Mouse (Mus musculus) left cerebral cortex, adult 11 months (tissue): ENCODE measurements around the gene Tln1.
"Not testable (repeated sequence)": the region's sequence is repeated elsewhere in the genome, so short reads cannot be mapped to it uniquely, and the experiment has no call there.

Experiments
- DNase-seq: peaks from one replicate; pipeline ENCODE4 v3.0.0; 2022; ENCODE audit warnings: low spot score

The Tln1 gene

GRCm38 (mm10) chr4:43578376-43579204 is 16.1 kb upstream of the Tln1 start, which contains the start of the genes Rgp1 and Gba2:
TSS of gene Rgp1 (plus strand) at chr4:43578715.
TSS of gene Gba2 (minus strand) at chr4:43578873.
- DNase-seq, result peak; percentile 70

GRCm38 (mm10) chr4:43577237-43577881 is 14.9 kb upstream of the Tln1 start:
- DNase-seq, result no peak

GRCm38 (mm10) chr4:43575356-43575755 is 12.9 kb upstream of the Tln1 start:
- DNase-seq, result no peak

GRCm38 (mm10) chr4:43573561-43573960 is 11.1 kb upstream of the Tln1 start:
- no peak for DNase-seq

GRCm38 (mm10) chr4:43571395-43572045 is 9.0 kb upstream of the Tln1 start:
- DNase-seq, result no peak

- DNase-seq, result no peak
Observed at GRCm38 (mm10) chr4:43567140-43567539, 4.6 kb upstream of the Tln1 start.

- DNase-seq, result no peak
Observed at GRCm38 (mm10) chr4:43564231-43564630, 1.7 kb upstream of the Tln1 start.

- no peak for DNase-seq
Observed at GRCm38 (mm10) chr4:43563601-43563875, 1.0 kb upstream of the Tln1 start.

GRCm38 (mm10) chr4:43562769-43563600 is 494 bp upstream of the Tln1 start:
- DNase-seq, result no peak

GRCm38 (mm10) chr4:43561436-43561996 is 975 bp downstream of the Tln1 start:
- DNase-seq, result no peak

GRCm38 (mm10) chr4:43560976-43561375 is 1.5 kb downstream of the Tln1 start:
- DNase-seq, result no peak

- no peak for DNase-seq
Observed at GRCm38 (mm10) chr4:43560243-43560611, 2.3 kb downstream of the Tln1 start.

- no peak for DNase-seq
Observed at GRCm38 (mm10) chr4:43559519-43560242, 2.8 kb downstream of the Tln1 start.

GRCm38 (mm10) chr4:43558631-43559356 is 3.7 kb downstream of the Tln1 start:
- no peak for DNase-seq

GRCm38 (mm10) chr4:43558028-43558630 is 4.4 kb downstream of the Tln1 start:
- no peak for DNase-seq

- no peak for DNase-seq
Observed at GRCm38 (mm10) chr4:43555926-43556325, 6.6 kb downstream of the Tln1 start.

- DNase-seq, result no peak
Observed at GRCm38 (mm10) chr4:43553891-43554290, 8.6 kb downstream of the Tln1 start.

GRCm38 (mm10) chr4:43552437-43552836 is 10.1 kb downstream of the Tln1 start:
- peak; percentile 50 for DNase-seq

- not testable (repeated sequence) for DNase-seq
Observed at GRCm38 (mm10) chr4:43551854-43552253, 10.6 kb downstream of the Tln1 start.

- DNase-seq, result no peak
Observed at GRCm38 (mm10) chr4:43549055-43549454, 13.4 kb downstream of the Tln1 start.
